Mouse (Mus musculus) c-Kit-positive CD71-positive TER-119-positive erythroid progenitor cells, embryonic 14.5 days (primary cell): ENCODE data around the gene Gm12394.
"Not testable (repeated sequence)": the region's sequence is repeated elsewhere in the genome, so short reads cannot be mapped to it uniquely, and the experiment has no call there.

ENCODE experiments used
- DNase-seq: peaks from one replicate; pipeline ENCODE4 v3.0.0-alpha.2; 2013; ENCODE audit warnings: low spot score

Gene Gm12394

DNA sequence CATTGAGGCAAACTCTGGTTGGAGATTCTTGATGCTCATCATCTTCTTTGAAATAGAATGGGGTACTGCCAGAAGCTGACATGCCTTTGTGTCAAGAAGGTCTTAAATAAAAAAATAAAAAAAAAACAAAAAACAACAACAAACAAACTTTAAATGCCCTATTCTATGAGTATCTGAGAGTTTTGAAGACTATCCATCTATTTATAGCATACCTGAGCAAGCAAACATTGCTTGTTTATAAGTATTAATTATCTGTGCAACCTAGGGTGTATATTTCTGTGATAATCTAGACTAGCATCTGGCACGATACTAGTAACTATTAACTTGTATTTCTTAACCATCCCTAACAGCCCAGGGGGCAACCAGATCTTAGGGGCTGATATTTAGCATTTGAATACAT is at the start of gene Gm12394:
Gene Gm12394 (minus strand): TSS at position 101 of the 400 bp plus-strand sequence.
- DNase-seq, result not testable (repeated sequence)

DNA sequence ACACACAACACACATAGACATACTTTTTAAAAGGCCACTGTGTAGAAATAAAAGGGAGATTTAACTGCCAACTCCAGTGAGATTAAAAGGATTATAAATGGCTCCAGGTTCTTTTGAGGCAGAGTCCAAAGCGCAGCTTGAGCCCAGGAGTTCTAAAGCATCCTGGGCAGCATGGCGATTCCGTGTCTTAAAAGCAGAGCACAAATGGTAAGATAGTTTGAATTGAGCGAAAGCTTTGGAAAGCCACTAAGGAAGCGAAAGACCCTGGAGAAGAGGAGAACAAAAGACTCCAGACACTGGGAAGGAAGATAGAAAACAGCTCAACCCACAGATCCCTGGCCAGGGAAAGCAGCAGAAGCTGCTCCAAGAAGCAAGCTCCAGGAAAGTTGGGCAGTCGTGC is 48.4 kb upstream of the Gm12394 start:
- no peak for DNase-seq

DNA sequence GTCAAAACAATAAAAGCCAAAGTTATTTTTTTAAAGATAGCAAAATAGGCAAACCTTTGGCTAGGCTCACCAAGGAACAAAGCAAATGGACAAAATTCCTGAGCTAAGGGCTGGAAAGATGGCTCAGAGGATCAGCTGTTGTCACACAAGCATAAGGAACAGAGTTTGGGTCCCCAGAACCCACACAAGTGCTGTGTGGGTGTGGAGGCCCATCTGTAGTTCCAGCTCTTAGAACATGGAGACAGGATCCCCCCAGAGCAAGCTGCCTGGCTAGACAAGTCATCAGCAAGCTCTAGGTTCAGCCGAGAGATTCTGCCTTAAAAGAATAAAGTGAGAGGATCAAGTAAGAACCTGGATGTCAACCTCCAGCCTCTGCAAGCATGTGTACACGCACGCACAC is 48.0 kb upstream of the Gm12394 start:
- DNase-seq, result no peak

DNA sequence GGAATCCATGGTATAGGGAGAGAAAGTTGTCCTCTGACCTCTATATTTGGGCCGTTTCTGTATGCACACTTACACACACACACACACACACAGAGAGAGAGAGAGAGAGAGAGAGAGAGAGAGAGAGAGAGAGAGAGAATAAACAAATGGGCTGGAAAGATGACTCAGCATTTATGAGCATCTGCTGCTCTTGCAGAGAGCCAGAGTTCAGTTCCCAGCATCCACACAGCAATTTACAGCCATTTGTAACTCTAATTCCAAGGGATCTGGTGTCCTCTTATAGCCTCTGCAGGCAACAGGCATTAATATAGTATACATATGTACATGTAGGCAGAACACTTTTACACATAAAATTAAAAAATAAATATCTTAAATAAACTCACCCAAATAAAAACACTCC is 47.4 kb upstream of the Gm12394 start:
- no peak for DNase-seq

DNA sequence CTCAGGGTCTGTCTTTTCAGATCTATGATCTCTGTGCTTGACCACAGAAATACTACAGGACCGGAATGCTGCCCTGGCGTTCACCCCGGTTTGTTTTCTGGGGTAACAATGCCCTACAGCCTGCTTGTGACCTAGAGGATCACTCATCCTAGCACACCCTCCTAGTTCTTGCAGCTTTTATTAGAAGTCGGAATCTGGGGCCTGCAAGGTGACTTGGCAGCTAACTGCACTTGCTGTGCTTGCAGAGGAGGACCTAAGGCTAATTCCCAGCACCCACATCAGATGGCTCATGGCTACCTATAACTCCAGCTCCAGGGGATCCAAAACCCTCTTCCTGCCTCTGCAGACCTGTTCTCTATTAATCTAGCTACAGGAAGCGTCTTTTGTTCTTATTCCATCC is 46.2 kb upstream of the Gm12394 start:
- no peak for DNase-seq

DNA sequence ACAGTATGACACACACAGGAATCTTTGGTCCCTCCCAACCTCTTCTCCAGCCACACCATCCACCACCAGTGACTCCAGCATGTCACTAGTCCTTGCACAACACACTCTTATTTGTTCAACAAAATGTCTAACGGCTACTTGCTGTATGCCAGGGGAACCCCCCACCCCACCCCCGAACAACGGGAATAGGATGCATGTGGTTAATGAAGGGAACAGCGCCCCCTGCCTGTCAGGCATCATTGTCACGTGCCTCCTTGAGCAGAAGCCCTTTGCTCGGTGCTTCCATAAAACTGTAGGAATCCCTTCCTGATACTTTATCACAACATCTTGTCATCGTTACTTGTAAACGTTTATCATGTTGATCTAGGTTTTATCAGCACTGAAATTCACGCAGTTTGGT is 45.6 kb upstream of the Gm12394 start:
- DNase-seq, result peak; percentile 22

DNA sequence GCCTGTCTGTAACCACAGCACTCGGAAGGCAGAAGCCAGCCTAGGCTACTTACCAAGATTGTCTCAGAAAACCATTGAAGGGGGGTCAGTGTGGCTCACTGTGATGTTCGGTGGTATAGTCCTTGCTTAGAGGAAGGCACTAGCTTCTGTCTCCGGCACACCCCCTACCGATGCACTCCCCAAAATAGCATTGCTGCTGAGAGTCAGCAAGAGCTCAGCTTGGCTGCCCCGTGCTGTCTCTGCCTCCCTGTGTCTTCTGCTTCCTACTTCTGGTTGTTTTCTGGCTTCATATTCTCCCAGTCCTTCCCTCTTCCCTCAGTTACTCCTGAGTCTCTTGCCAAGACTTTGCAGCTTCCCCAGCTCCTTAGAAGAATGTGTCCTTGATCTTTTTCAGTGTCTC is 44.3 kb upstream of the Gm12394 start:
- no peak for DNase-seq

DNA sequence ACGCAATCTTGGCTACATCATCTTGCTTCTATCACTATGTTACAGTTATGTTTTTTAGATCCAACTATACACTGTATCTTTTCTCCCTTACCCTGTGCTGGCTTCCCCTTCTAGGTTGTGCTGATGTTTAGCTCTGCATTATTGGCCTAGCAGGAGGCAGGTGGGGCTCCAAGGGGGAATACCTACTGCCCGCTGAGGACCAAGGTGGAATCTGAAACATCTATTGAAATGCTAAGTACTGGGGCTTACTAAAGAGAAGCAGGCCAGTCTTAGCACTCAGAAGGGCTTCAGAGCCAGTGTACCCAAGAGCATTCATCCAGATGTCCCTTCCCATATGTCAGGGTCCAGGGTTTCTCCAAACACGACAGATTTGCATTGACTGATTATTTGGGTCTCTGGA is 42.3 kb upstream of the Gm12394 start:
- no peak for DNase-seq

DNA sequence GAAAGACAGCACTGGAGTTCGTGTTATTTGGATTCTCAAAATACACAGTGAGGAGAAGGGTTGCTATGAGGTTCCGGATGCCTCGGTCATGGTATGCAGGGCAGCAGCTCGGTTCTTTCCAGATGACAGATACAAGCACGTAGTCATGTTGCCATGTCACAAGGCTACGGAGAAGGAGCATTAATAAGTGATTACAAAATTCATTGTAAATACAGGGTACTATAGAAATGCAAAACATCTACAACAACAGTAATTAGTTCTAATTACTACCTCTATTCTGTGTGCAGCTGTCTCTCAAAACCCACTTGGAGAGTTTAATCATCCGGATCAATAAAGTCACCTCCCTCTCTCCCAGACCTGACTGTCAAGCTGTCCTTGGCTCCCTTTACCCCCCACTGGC is 38.5 kb upstream of the Gm12394 start:
- DNase-seq, result no peak

DNA sequence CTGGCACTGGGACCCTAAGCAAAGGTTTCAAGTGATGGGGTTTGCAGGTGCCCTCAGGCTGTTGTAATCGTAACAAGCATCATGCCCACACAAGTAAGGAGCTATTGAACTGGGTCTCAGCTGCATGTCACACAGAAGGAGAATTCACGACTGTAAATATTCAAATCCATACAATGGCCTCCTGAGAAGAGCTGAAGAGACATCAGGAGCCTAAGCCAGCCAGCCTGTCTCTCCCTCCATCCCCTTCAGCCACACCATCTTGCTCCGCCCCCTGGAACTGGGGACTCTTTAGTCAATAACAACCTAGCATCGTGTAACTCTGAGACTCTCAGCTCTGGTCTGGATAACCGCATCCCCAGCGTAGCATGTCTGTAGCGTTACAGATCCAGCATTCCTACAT is 34.6 kb upstream of the Gm12394 start:
- no peak for DNase-seq

DNA sequence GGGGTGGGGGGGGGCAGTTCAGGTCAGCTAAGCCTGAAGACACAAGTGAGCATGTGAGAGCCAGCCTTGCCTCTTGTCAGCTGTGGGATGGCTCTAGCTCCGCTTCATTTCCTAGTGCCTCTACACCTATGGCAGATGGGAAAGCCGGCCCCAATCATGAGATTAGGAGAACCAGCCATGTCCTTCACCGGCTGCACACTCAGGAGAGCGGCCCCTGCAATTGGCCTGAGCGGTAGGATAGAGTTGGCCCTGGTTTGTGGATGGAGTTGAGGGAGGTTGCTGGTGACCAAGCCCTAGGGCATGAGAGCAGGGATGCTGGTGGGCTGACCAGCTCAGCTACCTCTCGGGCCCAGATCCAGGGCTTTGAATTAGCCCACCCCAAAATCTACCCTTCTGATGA is 32.2 kb upstream of the Gm12394 start:
- DNase-seq, result no peak

DNA sequence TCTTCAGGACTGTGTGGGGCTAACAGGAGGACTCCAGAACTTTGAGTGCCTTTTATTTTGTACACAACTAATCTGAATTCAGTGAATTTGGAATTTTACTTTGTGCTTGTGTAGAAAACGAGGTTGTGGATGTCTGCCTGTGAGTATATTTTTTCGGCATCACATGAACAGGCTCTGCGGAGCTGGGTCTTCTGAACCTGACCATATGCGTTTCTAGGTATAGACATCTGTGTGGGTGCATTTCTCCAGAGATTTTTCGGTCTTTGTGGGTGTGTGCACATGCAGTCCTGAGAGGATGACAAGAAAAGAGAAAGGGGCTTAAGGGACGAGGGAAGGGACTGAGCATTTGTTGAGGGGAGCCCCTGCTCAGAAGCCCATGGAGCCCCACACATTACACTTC is 30.4 kb upstream of the Gm12394 start:
- no peak for DNase-seq

DNA sequence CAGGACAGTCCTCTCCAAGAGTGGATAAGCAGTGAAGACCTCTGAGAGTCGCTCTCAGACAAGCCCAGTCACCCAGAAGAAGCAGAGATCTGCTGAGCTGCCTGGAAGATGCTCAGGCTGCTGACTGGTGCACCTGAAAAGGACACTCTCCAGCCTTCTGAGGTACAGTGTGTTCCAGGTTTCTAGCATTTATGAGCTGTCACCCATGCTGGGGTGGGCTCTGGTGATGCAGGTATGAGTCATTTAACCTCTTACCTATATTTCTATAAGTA is 24.0 kb upstream of the Gm12394 start:
- DNase-seq, result no peak

DNA sequence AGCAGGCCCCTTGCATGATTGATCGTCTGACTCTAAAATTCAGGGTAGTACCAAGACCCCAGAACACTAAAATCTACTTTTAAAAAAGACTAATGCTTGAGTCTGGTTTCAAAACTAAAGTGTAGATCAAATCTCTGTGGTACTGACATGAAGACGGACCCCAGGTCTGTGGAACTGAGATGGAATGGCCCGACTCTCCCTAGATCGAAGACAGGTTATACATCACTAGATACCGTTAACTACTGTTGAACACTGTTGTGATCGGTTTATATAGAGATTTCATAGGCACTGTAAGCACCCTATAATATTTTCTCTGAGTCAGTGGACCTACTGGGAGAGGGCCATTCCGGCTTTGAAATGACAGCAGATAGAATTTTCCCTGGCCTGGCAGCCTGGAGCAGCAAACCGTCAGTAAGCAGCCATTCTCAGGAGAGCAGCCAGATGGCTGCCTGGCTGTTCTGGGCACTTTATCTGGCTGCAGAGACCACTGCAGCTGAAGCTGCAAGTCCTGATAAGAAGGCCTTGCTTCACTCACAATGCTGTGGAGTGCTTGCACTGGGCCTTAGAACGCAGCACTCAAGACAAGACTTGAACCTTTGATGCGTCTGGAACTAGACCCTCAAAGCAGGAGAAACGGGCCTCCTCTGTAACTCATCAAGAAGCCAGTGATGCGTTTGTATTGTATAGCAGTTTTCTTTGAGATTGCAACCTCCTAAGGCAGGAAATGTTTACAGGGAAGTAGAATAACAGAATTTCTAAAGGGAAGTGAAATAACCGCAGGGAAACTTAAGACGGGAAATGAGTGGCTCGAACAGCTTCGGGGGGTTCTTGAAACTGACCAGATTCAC is 23.5 kb upstream of the Gm12394 start:
- peak; percentile 68 for DNase-seq

DNA sequence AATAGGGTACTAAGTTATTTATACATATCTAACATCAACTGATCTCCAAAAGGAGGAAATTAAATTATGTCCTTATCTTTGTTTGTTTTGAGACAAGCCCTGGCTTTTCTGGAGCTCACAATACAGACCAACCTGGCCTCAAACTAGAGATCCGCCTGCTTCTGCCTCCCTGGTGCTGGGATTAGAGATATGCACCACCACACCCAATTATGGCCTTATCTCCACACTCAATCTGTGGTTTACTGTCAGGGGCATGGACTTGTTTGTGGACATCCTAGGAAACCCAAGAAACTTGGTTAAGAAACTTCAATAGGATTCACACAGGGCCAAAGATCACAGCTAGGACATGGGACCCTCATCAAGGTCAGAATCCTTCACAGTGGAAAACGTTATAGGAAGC is 21.1 kb upstream of the Gm12394 start:
- no peak for DNase-seq

DNA sequence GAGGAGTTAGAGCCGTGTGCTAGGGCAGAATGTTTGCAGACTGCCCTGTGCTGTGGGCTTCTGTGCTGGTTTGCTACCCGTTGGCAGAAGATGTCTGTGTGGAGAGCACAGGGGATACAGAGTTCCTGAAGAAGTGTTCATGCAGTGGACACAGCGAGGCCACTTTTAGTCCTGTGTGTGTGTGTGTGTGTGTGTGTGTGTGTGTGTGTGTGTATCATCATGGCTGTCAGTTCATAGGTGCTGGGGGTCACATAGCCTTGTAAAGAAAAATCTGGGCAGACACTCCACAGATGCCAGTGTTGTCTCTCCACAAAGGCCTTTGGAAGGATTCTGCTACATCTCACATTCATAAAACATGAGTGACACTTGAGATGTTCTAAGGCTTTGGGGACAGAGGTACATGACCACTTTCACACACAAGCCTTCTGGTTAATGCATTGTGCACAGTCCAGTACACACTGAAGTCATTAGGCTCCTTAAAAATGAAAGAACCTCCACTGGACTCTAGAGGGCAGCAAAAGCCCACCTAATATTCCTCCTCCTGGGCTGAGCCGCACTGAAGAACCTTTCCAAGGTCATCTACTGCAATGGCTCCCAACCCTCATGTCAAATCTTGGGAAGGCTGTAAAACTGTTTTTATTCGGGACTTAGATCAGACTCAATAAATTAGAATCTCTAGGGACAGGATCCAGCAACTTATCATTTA is 20.2 kb upstream of the Gm12394 start:
- peak; percentile 47 for DNase-seq

DNA sequence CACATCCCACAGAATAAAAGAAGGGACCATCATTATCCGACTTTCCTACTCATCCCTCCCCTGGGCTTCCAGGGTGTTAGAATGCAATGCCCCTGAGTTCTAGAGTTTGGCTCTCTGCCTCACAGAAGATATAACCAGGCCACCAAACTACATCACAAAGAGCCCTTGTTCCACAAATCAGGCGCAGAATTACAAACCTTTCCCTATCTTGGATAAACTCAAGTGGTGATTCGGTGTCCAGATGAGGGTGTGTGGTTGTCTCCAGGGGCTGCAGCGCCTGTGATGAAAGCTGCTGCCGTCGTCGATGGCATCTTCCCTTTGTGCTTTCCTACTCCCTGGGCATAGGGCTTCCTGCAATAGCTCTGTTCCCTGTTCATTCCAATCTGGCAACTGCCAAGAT is 17.6 kb upstream of the Gm12394 start, which contains the start of gene Fam205c:
Gene Fam205c (minus strand): TSS at position 101 of the 400 bp plus-strand sequence.
- DNase-seq, result no peak

DNA sequence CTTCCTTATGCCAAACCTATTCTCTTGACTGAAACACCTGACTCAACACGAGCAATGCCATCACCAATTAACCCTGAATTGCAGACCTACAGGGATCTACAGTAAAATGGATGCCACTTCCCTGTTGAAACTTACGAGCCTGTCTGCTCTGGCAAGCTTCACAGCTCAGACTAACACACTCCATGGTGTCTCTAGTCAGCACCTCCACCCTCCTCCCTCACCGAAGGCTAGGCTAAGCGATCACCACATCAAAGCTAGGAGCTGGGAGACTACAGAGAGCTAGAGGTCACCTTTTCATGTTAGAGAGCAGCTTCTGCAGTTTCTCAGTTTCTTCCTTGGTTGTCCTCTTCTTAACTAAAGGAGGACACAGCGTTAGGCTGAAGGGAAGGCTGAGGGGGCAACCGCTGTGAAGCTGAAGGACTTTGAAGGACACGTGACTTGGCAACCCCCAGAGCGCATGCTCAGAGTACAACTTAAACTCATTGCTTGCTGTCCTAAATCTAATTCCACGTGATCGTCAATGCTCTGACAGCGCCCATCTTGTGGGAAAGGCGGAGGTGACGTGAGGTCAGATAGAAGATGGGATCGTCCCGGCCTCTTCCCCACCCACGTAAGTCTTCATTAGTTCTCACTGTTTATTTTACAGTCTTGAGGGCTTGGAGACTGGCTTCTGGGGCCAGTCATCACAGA is 16.3 kb upstream of the Gm12394 start:
- DNase-seq, result no peak

DNA sequence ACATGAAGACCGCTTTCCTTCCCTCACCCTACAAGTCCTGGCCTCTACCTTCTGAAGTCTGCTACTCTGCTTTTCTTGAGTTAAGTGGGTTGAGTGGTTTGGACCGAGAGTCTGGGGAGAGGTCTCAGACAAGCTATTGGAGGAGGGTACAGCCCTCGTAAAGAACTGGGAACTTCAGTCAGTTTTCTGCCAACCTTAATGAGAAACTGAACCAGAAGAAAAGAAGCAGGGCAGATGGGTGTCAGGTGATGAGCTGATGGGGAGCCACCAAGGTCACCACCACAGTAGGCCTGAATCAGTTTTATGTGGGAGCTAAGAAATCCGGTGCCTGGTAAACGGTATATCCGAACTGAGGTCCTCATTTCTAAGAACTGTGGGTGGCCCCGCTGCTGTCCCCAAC is 15.6 kb upstream of the Gm12394 start:
- DNase-seq, result no peak

DNA sequence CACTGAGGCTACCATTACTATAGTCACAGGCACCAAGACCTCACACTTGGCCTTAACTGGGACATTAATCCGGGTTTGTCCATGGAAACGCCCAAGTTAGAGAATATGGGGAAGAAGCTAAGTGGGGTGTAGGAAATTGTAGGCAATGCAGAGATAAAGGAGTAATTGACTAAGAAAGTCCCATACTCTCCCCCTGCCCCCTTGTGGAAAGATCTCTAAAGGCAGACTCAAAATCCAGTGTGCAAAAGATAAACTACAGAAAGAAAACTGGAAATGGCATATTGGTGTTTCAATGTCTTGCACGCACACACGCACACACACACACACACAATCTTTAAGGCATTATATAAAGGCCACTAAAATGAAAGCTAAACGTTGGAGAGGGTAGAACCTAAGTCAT is 14.2 kb upstream of the Gm12394 start:
- no peak for DNase-seq

DNA sequence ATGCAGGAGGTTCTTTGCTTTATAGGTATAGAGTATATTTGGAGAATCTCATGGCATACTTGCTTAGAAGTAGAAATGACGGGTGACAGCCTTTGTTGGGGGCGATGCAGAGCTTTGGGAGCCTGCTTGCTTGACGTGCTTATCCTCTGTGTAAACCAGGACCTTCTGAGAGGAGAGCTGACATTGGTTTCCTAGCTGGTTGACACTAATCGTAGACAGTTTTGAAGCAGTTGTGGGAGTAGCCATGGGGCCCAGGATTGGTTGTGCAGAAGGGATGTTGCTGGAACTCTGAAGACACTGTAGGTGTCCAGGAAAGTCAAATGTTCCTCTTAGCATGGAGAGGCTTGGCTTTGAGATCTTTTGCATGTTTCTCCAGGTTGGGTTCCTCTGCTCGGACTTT is 11.6 kb upstream of the Gm12394 start:
- DNase-seq, result no peak

DNA sequence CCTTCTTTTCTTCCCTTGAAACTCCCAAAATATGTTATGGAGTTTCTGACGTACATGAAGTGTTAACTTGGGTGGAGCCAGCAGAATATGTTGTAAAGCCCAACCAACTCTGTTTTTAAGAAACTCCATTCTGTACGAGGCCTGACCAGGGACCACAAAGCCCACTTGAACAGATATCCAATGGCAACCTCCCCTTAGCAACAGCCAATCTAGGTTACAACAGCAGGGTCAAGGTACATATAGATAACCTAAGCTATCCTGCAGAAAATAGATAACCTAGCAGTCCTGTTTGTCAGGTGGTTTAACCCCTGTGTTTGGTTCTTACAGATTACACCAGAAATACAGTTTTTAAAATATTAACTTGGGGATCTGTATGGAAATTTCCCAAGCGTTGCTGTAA is 10.8 kb upstream of the Gm12394 start:
- no peak for DNase-seq

DNA sequence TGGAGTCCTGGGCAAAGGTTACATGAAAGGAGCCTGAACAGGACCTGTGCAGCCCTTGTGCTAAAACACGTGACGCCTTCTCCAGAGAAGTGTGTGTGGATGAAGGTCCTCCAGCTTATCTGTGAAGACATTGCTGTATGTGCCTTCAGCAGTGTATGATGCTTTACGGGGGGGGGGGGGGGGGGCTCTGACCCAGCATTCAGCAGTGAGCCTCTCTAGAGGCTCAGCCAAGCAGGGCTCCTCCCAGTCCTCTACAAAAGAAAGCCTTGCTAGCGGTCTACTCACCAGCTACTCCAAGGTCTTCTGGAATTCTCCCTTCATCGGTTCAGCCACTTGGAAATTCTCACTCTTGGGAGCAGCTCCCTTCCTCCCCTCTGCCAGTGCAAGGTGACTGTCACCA is 6.9 kb upstream of the Gm12394 start:
- not testable (repeated sequence) for DNase-seq
